Mouse (Mus musculus): ENCODE data around the gene Olfr23. TPM values are rescaled to one million over a fixed set of nuclear protein-coding genes. Genes with fewer than 3 reads are reported as not detected.
"Not testable (repeated sequence)": the region's sequence is repeated elsewhere in the genome, so short reads cannot be mapped to it uniquely, and the experiment has no call there.

The Olfr23 gene
- not detected in 2 replicates for polyA plus RNA-seq (2016; fragmentation: Nextera tagmentation; extraction: Ambion mirVana)

DNA sequence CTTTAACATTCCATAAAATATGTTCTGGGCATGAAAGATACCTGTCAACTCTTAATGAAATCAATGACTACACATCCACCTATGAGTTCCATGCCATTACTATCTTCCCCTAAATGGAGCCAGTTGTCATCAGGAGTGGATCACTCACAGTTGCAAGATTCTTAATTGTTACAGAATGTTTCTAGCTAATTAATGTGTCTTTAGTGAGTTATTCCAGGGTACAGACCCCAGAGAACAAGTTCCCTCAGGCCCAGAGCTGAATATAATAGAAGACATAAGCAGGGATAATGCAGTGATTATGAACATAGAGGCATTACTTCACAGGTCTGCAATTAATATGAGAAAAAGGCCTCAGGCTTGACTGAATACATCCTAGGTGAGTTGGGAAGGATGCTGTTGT, at the start of gene Olfr23:
TSS of gene Olfr23 (plus strand) at position 301 of the 400 bp plus-strand sequence.
- no peak within 1 kb of the TSS for H3K9ac ChIP-seq (replicated peaks)
- H3K4me2 ChIP-seq, result no peak within 1 kb of the TSS
- no peak for ATAC-seq (ENCODE audit: insufficient number of reproducible peaks, insufficient read depth, low FRiP score, low TSS enrichment, low read depth)
- H3K27ac ChIP-seq, result no peak within 1 kb of the TSS
- H3K27me3 ChIP-seq, result no peaks in the 10 kb centered on the region
- H3K4me1 ChIP-seq (replicated peaks), result no peaks in the 10 kb centered on the region
- no peaks in the 10 kb centered on the region for H3K36me3 ChIP-seq
- H3K9me3 ChIP-seq, result peaks cover 12% of the 10 kb centered on the region
- no peak within 1 kb of the TSS for H3K4me3 ChIP-seq (replicated peaks)

GRCm38 (mm10) chr11:73890671-73891070, 45.8 kb upstream of the Olfr23 start, which contains the start of gene Olfr394:
Olfr394 (minus strand) TSS chr11:73890771.
- H3K4me1 ChIP-seq (replicated peaks), result no peaks in the 10 kb centered on the region
- H3K4me2 ChIP-seq, result no peak within 1 kb of the TSS
- H3K27ac ChIP-seq, result no peak within 1 kb of the TSS
- no peak within 1 kb of the TSS for H3K9ac ChIP-seq (replicated peaks)
- WGBS, result 86% methylated on average over 1 of the region's 1 CpGs
- no peaks in the 10 kb centered on the region for H3K36me3 ChIP-seq
- no peak for ATAC-seq (ENCODE audit: insufficient number of reproducible peaks, insufficient read depth, low FRiP score, low TSS enrichment, low read depth)
- peaks cover 12% of the 10 kb centered on the region for H3K9me3 ChIP-seq
- no peaks in the 10 kb centered on the region for H3K27me3 ChIP-seq
- H3K4me3 ChIP-seq (replicated peaks), result no peak within 1 kb of the TSS

DNA sequence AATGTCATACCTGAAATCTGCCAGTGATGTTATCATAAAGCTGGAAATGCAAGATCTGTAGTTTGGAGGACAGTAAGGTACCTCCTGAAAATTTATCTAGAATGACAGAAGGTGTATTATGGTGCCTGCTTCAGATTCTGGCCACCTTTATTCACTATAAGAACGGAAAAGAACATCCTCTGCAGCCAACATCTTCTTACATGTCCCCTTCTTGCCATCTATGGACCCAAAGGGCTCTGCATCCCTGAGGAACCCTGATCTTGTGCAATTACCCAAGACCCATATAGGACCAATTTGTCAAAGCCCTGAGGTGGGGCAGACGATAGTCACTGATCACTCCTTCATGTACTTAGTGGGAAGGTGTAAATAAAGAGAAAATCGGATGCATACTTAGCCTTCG, 27.3 kb upstream of the Olfr23 start, which contains the start of gene Olfr395:
TSS of gene Olfr395 (minus strand) at position 101 of the 400 bp plus-strand sequence.
- not testable (repeated sequence) for ATAC-seq (ENCODE audit: insufficient number of reproducible peaks, insufficient read depth, low FRiP score, low TSS enrichment, low read depth); H3K36me3 ChIP-seq; H3K4me1 ChIP-seq (replicated peaks); H3K4me2 ChIP-seq; H3K27me3 ChIP-seq; H3K4me3 ChIP-seq (replicated peaks); H3K27ac ChIP-seq; H3K9ac ChIP-seq (replicated peaks)
- WGBS, result 78% methylated on average over 4 of the region's 4 CpGs
- H3K9me3 ChIP-seq, result peaks cover 13% of the 10 kb centered on the region; the same call in 1 of the 2 replicates

GRCm38 (mm10) chr11:73960517-73960916, 24.0 kb downstream of the Olfr23 start, which contains the start of gene Olfr397:
Olfr397 (plus strand) TSS chr11:73960817.
- Histone ChIP-seq H3K36me3 (no peaks in the 10 kb centered on the region), H3K27ac (no peak within 1 kb of the TSS), H3K4me1 (replicated peaks) (no peaks in the 10 kb centered on the region), H3K4me3 (replicated peaks) (no peak within 1 kb of the TSS), H3K27me3 (no peaks in the 10 kb centered on the region), H3K4me2 (no peak within 1 kb of the TSS), H3K9ac (replicated peaks) (no peak within 1 kb of the TSS), H3K9me3 (peaks cover 39% of the 10 kb centered on the region)
- ATAC-seq (ENCODE audit: insufficient number of reproducible peaks, insufficient read depth, low FRiP score, low TSS enrichment, low read depth), result no peak
- WGBS, result 83% methylated on average over 1 of the region's 1 CpGs

DNA sequence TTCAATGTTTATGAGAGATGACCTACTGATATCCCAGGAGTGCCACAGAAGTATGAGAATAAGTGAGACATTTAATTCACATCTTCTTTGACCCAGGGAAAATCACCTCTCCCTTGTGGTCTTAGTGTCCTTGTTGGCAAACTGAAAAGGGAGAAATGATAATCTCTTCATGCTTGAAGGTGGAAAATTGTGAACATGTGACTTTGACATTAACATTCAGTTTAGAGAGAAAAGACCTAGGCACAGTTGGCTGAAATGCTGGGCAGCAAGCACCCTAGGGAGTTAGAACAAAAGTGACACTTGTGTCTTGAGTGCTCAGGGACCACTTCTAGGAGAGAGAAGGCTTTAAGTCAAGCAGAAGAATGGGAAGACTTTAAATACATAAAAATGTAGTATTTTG, 53.8 kb downstream of the Olfr23 start, which contains the start of gene Olfr398:
TSS of gene Olfr398 (minus strand) at position 101 of the 400 bp plus-strand sequence.
- Histone ChIP-seq H3K36me3 (no peaks in the 10 kb centered on the region), H3K9ac (replicated peaks) (no peak within 1 kb of the TSS), H3K4me1 (replicated peaks) (no peaks in the 10 kb centered on the region), H3K27ac (no peak within 1 kb of the TSS), H3K27me3 (no peaks in the 10 kb centered on the region), H3K9me3 (peaks cover 30% of the 10 kb centered on the region), H3K4me3 (replicated peaks) (no peak within 1 kb of the TSS), H3K4me2 (no peak within 1 kb of the TSS)
- ATAC-seq (ENCODE audit: insufficient number of reproducible peaks, insufficient read depth, low FRiP score, low TSS enrichment, low read depth), result no peak

Other genes starting within 250 kb of the Olfr23 start
- gene Zfp735, start 247.9 kb upstream of the Olfr23 start, polyA plus RNA-seq (2016; fragmentation: Nextera tagmentation; extraction: Ambion mirVana), result not detected in 2 replicates
- gene Olfr389, start 156.0 kb upstream of the Olfr23 start, polyA plus RNA-seq (2016; fragmentation: Nextera tagmentation; extraction: Ambion mirVana), result not detected in 2 replicates
- not detected in 2 replicates for gene Olfr390, start 153.7 kb upstream of the Olfr23 start, polyA plus RNA-seq (2016; fragmentation: Nextera tagmentation; extraction: Ambion mirVana)
- not detected in 2 replicates for gene Olfr391-ps, start 133.6 kb upstream of the Olfr23 start, polyA plus RNA-seq (2016; fragmentation: Nextera tagmentation; extraction: Ambion mirVana)
- gene Olfr392, start 119.6 kb upstream of the Olfr23 start, polyA plus RNA-seq (2016; fragmentation: Nextera tagmentation; extraction: Ambion mirVana), result not detected in 2 replicates
- not detected in 2 replicates for gene Olfr393, start 85.2 kb upstream of the Olfr23 start, polyA plus RNA-seq (2016; fragmentation: Nextera tagmentation; extraction: Ambion mirVana)
- gene Olfr394, start 45.9 kb upstream of the Olfr23 start, polyA plus RNA-seq (2016; fragmentation: Nextera tagmentation; extraction: Ambion mirVana), result not detected in 2 replicates
- gene Olfr395, start 27.4 kb upstream of the Olfr23 start, polyA plus RNA-seq (2016; fragmentation: Nextera tagmentation; extraction: Ambion mirVana), result not detected in 2 replicates
- not detected in 2 replicates for gene Olfr397, start 24.1 kb downstream of the Olfr23 start, polyA plus RNA-seq (2016; fragmentation: Nextera tagmentation; extraction: Ambion mirVana)
- gene Olfr398, start 53.7 kb downstream of the Olfr23 start, polyA plus RNA-seq (2016; fragmentation: Nextera tagmentation; extraction: Ambion mirVana), result not detected in 2 replicates
- not detected in 2 replicates for gene Olfr139, start 119.9 kb downstream of the Olfr23 start, polyA plus RNA-seq (2016; fragmentation: Nextera tagmentation; extraction: Ambion mirVana)
- not detected in 2 replicates for gene Olfr399, start 119.9 kb downstream of the Olfr23 start, polyA plus RNA-seq (2016; fragmentation: Nextera tagmentation; extraction: Ambion mirVana)
- not detected in 2 replicates for gene Zfp616, start 133.3 kb downstream of the Olfr23 start, polyA plus RNA-seq (2016; fragmentation: Nextera tagmentation; extraction: Ambion mirVana)
- gene Olfr401, start 177.0 kb downstream of the Olfr23 start, polyA plus RNA-seq (2016; fragmentation: Nextera tagmentation; extraction: Ambion mirVana), result not detected in 2 replicates
- not detected in 2 replicates for gene Olfr402, start 216.9 kb downstream of the Olfr23 start, polyA plus RNA-seq (2016; fragmentation: Nextera tagmentation; extraction: Ambion mirVana)
- gene Olfr403, start 249.6 kb downstream of the Olfr23 start, polyA plus RNA-seq (2016; fragmentation: Nextera tagmentation; extraction: Ambion mirVana), result not detected in 2 replicates